In the genomic region with DNA sequence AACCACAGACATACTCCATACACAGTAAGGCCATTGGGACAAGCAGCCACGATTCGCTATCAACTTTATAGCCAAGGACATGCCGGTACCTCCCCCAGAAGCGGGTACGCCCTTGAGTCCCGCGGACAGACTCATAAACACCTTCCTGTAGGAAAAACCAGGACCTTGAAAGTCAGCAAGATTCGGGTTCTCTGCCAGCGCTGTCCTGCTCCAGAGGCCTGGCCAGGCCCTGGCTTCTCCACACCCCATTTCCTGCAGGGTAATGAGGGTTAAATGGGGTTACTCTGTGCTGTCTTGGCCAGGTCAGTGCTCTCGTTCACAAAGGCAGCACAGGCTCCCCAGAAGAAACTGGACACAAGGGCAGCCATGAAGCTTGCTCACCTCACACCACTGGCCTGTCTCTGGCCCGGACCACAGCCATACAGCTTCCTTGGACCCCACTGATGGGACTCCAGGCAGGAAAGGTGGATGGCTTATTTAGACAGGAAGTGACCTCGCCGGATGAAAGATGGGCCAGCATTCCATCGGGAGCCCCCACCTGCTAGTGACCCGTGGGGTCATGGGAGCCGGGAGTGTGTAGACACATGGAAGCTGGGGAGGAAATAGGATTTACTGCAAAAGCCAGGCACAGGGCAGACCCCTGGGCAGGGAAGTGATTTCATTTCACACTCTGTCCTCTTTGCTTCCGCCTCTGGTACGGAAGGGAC, we compare ENCODE assay signal across 8 mouse cellular contexts. TPM values are rescaled to one million over a fixed set of nuclear protein-coding genes. Genes with fewer than 3 reads are reported as not detected.
DNase-seq lines count a peak whose midpoint lies in the region; ATAC-seq and TF ChIP-seq lines count a peak whose summit lies in the region.

No protein-coding gene starts in this region.

- no peak overlapping the region for H3K4me3 ChIP-seq in embryonic facial prominence, embryonic 11.5 days (ENCODE audit: low read depth, low read length)
- no peak overlapping the region for H3K4me3 ChIP-seq in hindbrain, embryonic 14.5 days (replicated peaks; ENCODE audit: low read length)
- no peak overlapping the region for H3K4me3 ChIP-seq in liver, embryonic 14.5 days (ENCODE audit: insufficient read depth in 1 of 2, low read depth in 2 of 2, low read length in 2 of 2)

- no peak for TF ChIP-seq EP300 in liver, embryonic 14.5 days (IDR thresholded peaks at IDR 0.05; ENCODE audit: low read depth)

- no peak overlapping the region for H3K4me2 ChIP-seq in embryonic facial prominence, embryonic 11.5 days (ENCODE audit: low read depth, low read length)
- H3K4me2 ChIP-seq in hindbrain, embryonic 14.5 days (replicated peaks), result no peak overlapping the region
- H3K4me2 ChIP-seq in liver, embryonic 14.5 days (ENCODE audit: low read depth), result no peak overlapping the region

- H3K9me3 ChIP-seq in embryonic facial prominence, embryonic 11.5 days (replicated peaks; ENCODE audit: control insufficient read depth, low read length), result no peaks in the 10 kb centered on the region
- no peaks in the 10 kb centered on the region for H3K9me3 ChIP-seq in hindbrain, embryonic 14.5 days (ENCODE audit: control insufficient read depth, low read length)
- H3K9me3 ChIP-seq in liver, embryonic 14.5 days (ENCODE audit: control insufficient read depth, low read length), result no peaks in the 10 kb centered on the region

- TF ChIP-seq CTCF in liver, embryonic 14.5 days (IDR thresholded peaks at IDR 0.05; ENCODE audit: low read depth), result no peak

- H3K27ac ChIP-seq in embryonic facial prominence, embryonic 11.5 days (replicated peaks; ENCODE audit: low read depth, low read length), result no peak overlapping the region
- peak overlapping the region; percentile 6; the same call in 1 of the 2 replicates for H3K27ac ChIP-seq in hindbrain, embryonic 14.5 days
- no peak overlapping the region for H3K27ac ChIP-seq in liver, embryonic 14.5 days

- H3K4me1 ChIP-seq in embryonic facial prominence, embryonic 11.5 days (ENCODE audit: control insufficient read depth, insufficient read depth, low read length), result peaks cover 3% of the 10 kb centered on the region; the same call in 1 of the 2 replicates
- no peaks in the 10 kb centered on the region; the same call in 1 of the 2 replicates for H3K4me1 ChIP-seq in hindbrain, embryonic 14.5 days (replicated peaks; ENCODE audit: control insufficient read depth, insufficient read depth, low read length)
- peaks cover 0 to 17% of the 10 kb centered on the region in 2 experiments; a peak in 2 of 4 replicates for H3K4me1 ChIP-seq in liver, embryonic 14.5 days (replicated peaks; ENCODE audit: control insufficient read depth in 2 of 2, insufficient read depth in 2 of 2, low read length in 1 of 2)

- no peaks in the 10 kb centered on the region for H3K27me3 ChIP-seq in embryonic facial prominence, embryonic 11.5 days (ENCODE audit: control insufficient read depth, insufficient read depth, low read length)
- no peaks in the 10 kb centered on the region for H3K27me3 ChIP-seq in hindbrain, embryonic 14.5 days (ENCODE audit: control insufficient read depth, insufficient read depth, low read length)
- no peaks in the 10 kb centered on the region for H3K27me3 ChIP-seq in liver, embryonic 14.5 days (ENCODE audit: control insufficient read depth, insufficient read depth, low read length)

- H3K9ac ChIP-seq in embryonic facial prominence, embryonic 11.5 days (replicated peaks; ENCODE audit: low read length), result no peak overlapping the region
- H3K9ac ChIP-seq in hindbrain, embryonic 14.5 days, result no peak overlapping the region
- H3K9ac ChIP-seq in liver, embryonic 14.5 days (replicated peaks), result no peak overlapping the region

- ATAC-seq in cerebellum, adult (ENCODE audit: insufficient number of reproducible peaks, low FRiP score, low TSS enrichment), result no peak
- ATAC-seq in embryonic facial prominence, embryonic 11.5 days (replicated peaks; ENCODE audit: insufficient number of reproducible peaks, low FRiP score, low TSS enrichment, low read depth), result no peak
- no peak for ATAC-seq in hindbrain, embryonic 14.5 days (ENCODE audit: low FRiP score)
- peak; percentile 31; the same call in 1 of the 2 replicates for ATAC-seq in liver, embryonic 14.5 days (ENCODE audit: insufficient read depth)

- H3K36me3 ChIP-seq in embryonic facial prominence, embryonic 11.5 days (replicated peaks; ENCODE audit: control insufficient read depth, insufficient read depth, low read depth, low read length), result no peaks in the 10 kb centered on the region
- no peaks in the 10 kb centered on the region for H3K36me3 ChIP-seq in hindbrain, embryonic 14.5 days (replicated peaks; ENCODE audit: control insufficient read depth, insufficient read depth)
- no peaks in the 10 kb centered on the region for H3K36me3 ChIP-seq in liver, embryonic 14.5 days (replicated peaks; ENCODE audit: control insufficient read depth, insufficient read depth, low read depth)

- peak; percentile 13 for DNase-seq in cerebellum, adult 11-12 months
- DNase-seq in embryonic facial prominence, embryonic 11.5 days (ENCODE audit: low spot score), result peak; percentile 24
- no peak for DNase-seq in hindbrain, embryonic 14.5 days (ENCODE audit: low spot score)
- DNase-seq in liver, embryonic 14.5 days (ENCODE audit: low read depth in 3 of 3, low spot score in 3 of 3), result no peak
- no peak for DNase-seq in right cerebral cortex, postnatal 14 days
- DNase-seq in layer of hippocampus, postnatal 10 days (ENCODE audit: low spot score in 2 of 2), result no peak
- no peak for DNase-seq in thymus, postnatal 25 days

- WGBS in embryonic facial prominence, embryonic 11.5 days, result 44% methylated on average over 18 of the region's 18 CpGs
- 80% methylated on average over 18 of the region's 18 CpGs for WGBS in hindbrain, embryonic 14.5 days
- WGBS in liver, embryonic 14.5 days (ENCODE audit: insufficient replicate concordance), result 55% methylated on average over 18 of the region's 18 CpGs

RNA-seq across cellular contexts. Expression of gene Pald1, which starts 12.9 kb away (rescaled TPM):
- 15.1 and 16.1 TPM in 2 replicates for polyA plus RNA-seq in embryonic facial prominence, embryonic 11.5 days (2014; fragmentation: Nextera tagmentation; extraction: Ambion mirVana)
- 24.5 and 26.7 TPM in 2 replicates for polyA plus RNA-seq in hindbrain, embryonic 14.5 days (2014; fragmentation: Nextera tagmentation; extraction: Ambion mirVana)
- polyA plus RNA-seq in liver, embryonic 14.5 days (2012; rRNA removed), result 3.5 and 4.4 TPM in 2 replicates
- polyA plus RNA-seq in liver, embryonic 14.5 days (2014; fragmentation: Nextera tagmentation; extraction: Ambion mirVana), result 3.8 and 4.0 TPM in 2 replicates
- 10 to 100 TPM; 20.3 to 20.6 TPM for total RNA-seq in layer of hippocampus, postnatal 10 days (2021)

RNA-seq across cellular contexts. Expression of gene Nodal, which starts 47.3 kb away (rescaled TPM):
- 0.20 TPM in 2 replicates for polyA plus RNA-seq in embryonic facial prominence, embryonic 11.5 days (2014; fragmentation: Nextera tagmentation; extraction: Ambion mirVana)
- polyA plus RNA-seq in hindbrain, embryonic 14.5 days (2014; fragmentation: Nextera tagmentation; extraction: Ambion mirVana), result 0.13 and 0.29 TPM in 2 replicates
- 0.58 and 0.64 TPM in 2 replicates for polyA plus RNA-seq in liver, embryonic 14.5 days (2012; rRNA removed)
- 0.57 and 0.72 TPM in 2 replicates for polyA plus RNA-seq in liver, embryonic 14.5 days (2014; fragmentation: Nextera tagmentation; extraction: Ambion mirVana)
- not detected for total RNA-seq in layer of hippocampus, postnatal 10 days (2021)

Comparison
In these comparisons a context has a peak if more than half of its experiments do, and no peak if none do; other contexts are left out.
1. DNase-seq: peak in cerebellum, adult 11-12 months (single experiment) and embryonic facial prominence, embryonic 11.5 days (single experiment); none in hindbrain, embryonic 14.5 days (single experiment), liver, embryonic 14.5 days (0 of 3), right cerebral cortex, postnatal 14 days (single experiment), layer of hippocampus, postnatal 10 days (0 of 2) and thymus, postnatal 25 days (single experiment).